Mouse (Mus musculus): ENCODE measurements around the gene Nup205. TPM values are rescaled to one million over a fixed set of nuclear protein-coding genes. Genes with fewer than 3 reads are reported as not detected.
"Not testable (repeated sequence)": the region's sequence is repeated elsewhere in the genome, so short reads cannot be mapped to it uniquely, and the experiment has no call there.

Gene Nup205
- polyA plus RNA-seq, 1 experiment from 2014 or later = 41.8 TPM

- peak overlapping the region; percentile 97 for H3K4me3 ChIP-seq
- peak overlapping the region; percentile 100 for H3K27ac ChIP-seq
- no peaks in the 10 kb centered on the region for H3K36me3 ChIP-seq
- no peaks in the 10 kb centered on the region for H3K9me3 ChIP-seq
- DNase-seq (ENCODE audit: low spot score) = peak; percentile 80
- no peaks in the 10 kb centered on the region for H3K27me3 ChIP-seq (ENCODE audit: insufficient read depth, poor library complexity, severe bottlenecking)
- peaks cover 14% of the 10 kb centered on the region; the same call in 1 of the 2 replicates for H3K4me1 ChIP-seq
- WGBS = under 1% methylated on average over 61 of the region's 69 CpGs
Observed at GRCm38 (mm10) chr6:35177650-35178272, 540 bp downstream of the Nup205 start.

DNA sequence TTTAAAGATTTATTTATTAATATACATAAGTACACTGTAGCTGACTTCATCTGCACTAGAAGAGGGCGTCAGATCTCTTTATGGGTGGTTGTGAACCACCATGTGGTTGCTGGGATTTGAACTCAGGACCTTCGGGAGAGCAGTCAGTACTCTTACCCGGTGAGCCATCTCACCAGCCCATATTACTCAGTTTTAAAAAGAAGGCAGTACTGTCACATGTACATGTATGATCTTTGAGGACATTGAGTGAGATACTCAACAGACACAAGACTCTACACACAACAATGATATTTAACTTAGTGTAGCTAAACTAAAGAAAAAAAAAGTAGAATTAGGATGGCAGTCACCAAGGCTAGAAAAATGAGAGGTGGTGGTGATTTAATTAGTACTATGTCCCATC is 2.1 kb downstream of the Nup205 start:
- 91% methylated on average over 3 of the region's 3 CpGs for WGBS

DNA sequence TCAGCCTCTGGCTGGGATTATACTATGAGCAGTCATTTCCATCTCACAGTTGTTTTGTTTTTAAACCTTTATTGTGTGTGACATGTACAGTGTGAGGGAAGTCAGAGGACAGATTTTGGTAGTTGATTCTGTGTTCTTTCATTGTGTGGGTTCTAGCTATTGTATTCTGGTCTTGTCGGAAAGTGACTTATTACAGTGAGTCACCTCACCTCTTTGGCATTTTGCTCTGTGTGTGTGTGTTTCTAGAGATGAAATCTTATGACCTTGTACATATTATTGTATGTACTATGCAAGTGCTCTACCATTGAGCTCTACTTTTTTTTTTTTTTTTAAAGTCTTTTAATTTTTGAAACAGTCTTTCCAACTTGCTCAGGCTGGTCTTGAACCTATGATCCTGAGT is 7.6 kb downstream of the Nup205 start:
- no peaks in the 10 kb centered on the region for H3K27me3 ChIP-seq (ENCODE audit: insufficient read depth, poor library complexity, severe bottlenecking)
- 89% methylated on average over 1 of the region's 1 CpGs for WGBS
- H3K9me3 ChIP-seq = no peaks in the 10 kb centered on the region
- H3K36me3 ChIP-seq = peaks cover 55% of the 10 kb centered on the region
- no peak overlapping the region for H3K27ac ChIP-seq
- H3K4me1 ChIP-seq = peaks cover 5% of the 10 kb centered on the region; the same call in 1 of the 2 replicates
- no peak overlapping the region for H3K4me3 ChIP-seq
- DNase-seq (ENCODE audit: low spot score) = no peak

More for the DNA sequence above, 2.1 kb downstream of the Nup205 start:
- H3K27ac ChIP-seq; H3K27me3 ChIP-seq (ENCODE audit: insufficient read depth, poor library complexity, severe bottlenecking); H3K9me3 ChIP-seq; H3K36me3 ChIP-seq; H3K4me3 ChIP-seq; DNase-seq (ENCODE audit: low spot score): not testable (repeated sequence)
- H3K4me1 ChIP-seq = peaks cover 14% of the 10 kb centered on the region; the same call in 1 of the 2 replicates

GRCm38 (mm10) chr6:35191198-35191597 is 14.0 kb downstream of the Nup205 start:
- H3K27me3 ChIP-seq (ENCODE audit: insufficient read depth, poor library complexity, severe bottlenecking) = no peaks in the 10 kb centered on the region
- DNase-seq (ENCODE audit: low spot score) = no peak
- H3K36me3 ChIP-seq = peaks cover 96% of the 10 kb centered on the region
- WGBS = 95% methylated on average over 8 of the region's 8 CpGs
- no peaks in the 10 kb centered on the region for H3K9me3 ChIP-seq
- H3K4me1 ChIP-seq = no peaks in the 10 kb centered on the region
- H3K4me3 ChIP-seq = no peak overlapping the region
- no peak overlapping the region for H3K27ac ChIP-seq

DNA sequence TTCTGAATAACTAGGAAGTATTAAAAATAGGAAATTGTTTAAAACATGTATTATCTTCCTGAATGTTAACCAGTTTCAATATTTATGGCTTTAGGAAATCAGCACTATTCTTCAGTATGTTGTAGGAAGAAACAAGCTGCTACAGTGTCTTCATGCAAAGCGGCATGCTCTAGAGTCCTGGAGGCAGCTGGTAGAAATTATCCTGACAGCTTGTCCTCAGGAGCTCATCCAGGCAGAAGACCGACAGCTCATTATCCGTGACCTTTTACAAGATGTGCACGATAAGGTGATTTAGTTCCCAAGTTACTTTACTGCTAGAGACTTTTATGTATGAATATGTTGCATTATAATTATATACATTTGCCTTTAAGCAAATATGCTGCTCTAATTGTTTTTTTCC is 48.5 kb downstream of the Nup205 start:
- no peak for DNase-seq (ENCODE audit: low spot score)
- no peaks in the 10 kb centered on the region for H3K4me1 ChIP-seq
- no peaks in the 10 kb centered on the region for H3K27me3 ChIP-seq (ENCODE audit: insufficient read depth, poor library complexity, severe bottlenecking)
- H3K27ac ChIP-seq = no peak overlapping the region
- no peak overlapping the region for H3K4me3 ChIP-seq
- H3K9me3 ChIP-seq = no peaks in the 10 kb centered on the region
- H3K36me3 ChIP-seq = peaks cover 70% of the 10 kb centered on the region
- 89% methylated on average over 4 of the region's 4 CpGs for WGBS

DNA sequence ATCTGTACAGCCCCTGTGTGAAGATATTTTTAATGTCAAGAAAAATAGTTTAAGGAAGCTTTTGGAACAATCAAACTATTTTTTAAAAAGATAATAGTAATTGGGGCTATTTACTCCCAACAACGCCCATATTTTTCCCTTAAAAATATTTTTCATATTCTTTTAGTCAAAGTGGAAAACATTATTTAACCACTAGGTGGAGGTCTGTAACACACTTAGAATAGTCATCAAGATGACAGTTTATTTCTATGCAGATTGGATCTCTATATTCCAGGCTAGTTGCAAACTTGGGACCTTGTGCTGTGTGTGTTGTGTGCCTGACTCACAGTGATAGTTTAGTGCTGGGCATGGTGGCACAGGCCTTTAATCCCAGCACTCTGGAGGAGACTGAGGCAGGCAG is 52.2 kb downstream of the Nup205 start:
- H3K4me1 ChIP-seq = no peaks in the 10 kb centered on the region
- H3K27ac ChIP-seq = no peak overlapping the region
- 80% methylated on average over 1 of the region's 1 CpGs for WGBS
- H3K27me3 ChIP-seq (ENCODE audit: insufficient read depth, poor library complexity, severe bottlenecking) = no peaks in the 10 kb centered on the region
- H3K4me3 ChIP-seq = no peak overlapping the region
- DNase-seq (ENCODE audit: low spot score) = no peak
- no peaks in the 10 kb centered on the region for H3K9me3 ChIP-seq
- H3K36me3 ChIP-seq = peaks cover 82% of the 10 kb centered on the region

DNA sequence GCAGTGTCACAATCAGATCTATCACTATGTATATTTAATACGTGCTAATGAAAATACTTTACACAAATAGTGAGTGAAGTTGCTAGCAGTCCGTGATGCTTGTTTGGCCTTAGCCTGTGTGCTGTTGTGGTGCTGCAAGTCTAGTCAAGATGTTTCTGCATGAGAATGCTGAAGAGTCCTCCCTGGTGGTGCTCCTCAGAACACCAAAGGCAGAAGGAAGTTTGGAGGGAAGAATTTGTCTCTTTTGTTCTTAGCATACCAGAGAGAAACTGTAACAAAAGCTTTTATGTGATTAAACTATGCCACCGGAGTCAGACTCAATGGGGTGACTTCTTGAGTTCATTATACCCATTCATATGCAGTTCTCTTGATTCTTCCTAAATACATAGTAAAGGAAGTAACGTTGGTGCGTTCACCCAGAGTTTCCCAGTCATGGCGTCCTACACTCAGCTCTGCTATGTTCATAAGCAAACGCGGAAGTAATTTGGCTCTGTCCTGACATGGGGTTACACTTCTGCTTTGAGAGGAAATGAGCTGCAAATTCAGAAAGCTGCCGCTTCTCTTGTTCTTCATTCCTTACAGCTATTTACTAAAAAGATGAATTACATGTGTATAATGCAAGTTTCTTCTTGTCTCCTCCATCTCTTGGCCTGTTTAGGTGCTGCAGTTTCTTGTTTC is 59.0 kb downstream of the Nup205 start:
- WGBS = 90% methylated on average over 9 of the region's 9 CpGs
- Histone ChIP-seq H3K27ac (no peak overlapping the region), H3K4me1 (no peaks in the 10 kb centered on the region), H3K4me3 (no peak overlapping the region), H3K27me3 (ENCODE audit: insufficient read depth, poor library complexity, severe bottlenecking) (no peaks in the 10 kb centered on the region), H3K9me3 (no peaks in the 10 kb centered on the region), H3K36me3 (peaks cover 95% of the 10 kb centered on the region)
- no peak for DNase-seq (ENCODE audit: low spot score)

- Histone ChIP-seq H3K27me3 (ENCODE audit: insufficient read depth, poor library complexity, severe bottlenecking) (no peaks in the 10 kb centered on the region), H3K27ac (no peak overlapping the region), H3K9me3 (no peaks in the 10 kb centered on the region), H3K4me3 (no peak overlapping the region), H3K36me3 (peaks cover 83% of the 10 kb centered on the region), H3K4me1 (no peaks in the 10 kb centered on the region)
- no peak for DNase-seq (ENCODE audit: low spot score)
- 99% methylated on average over 4 of the region's 4 CpGs for WGBS
Observed at GRCm38 (mm10) chr6:35243252-35243651, 66.0 kb downstream of the Nup205 start.

- no peak for DNase-seq (ENCODE audit: low spot score)
- Histone ChIP-seq H3K4me3 (no peak overlapping the region), H3K27me3 (ENCODE audit: insufficient read depth, poor library complexity, severe bottlenecking) (no peaks in the 10 kb centered on the region), H3K27ac (no peak overlapping the region), H3K4me1 (no peaks in the 10 kb centered on the region), H3K36me3 (peaks cover 76% of the 10 kb centered on the region), H3K9me3 (no peaks in the 10 kb centered on the region)
- 70% methylated on average over 9 of the region's 9 CpGs for WGBS
Observed at GRCm38 (mm10) chr6:35243989-35244388, 66.8 kb downstream of the Nup205 start.

DNA sequence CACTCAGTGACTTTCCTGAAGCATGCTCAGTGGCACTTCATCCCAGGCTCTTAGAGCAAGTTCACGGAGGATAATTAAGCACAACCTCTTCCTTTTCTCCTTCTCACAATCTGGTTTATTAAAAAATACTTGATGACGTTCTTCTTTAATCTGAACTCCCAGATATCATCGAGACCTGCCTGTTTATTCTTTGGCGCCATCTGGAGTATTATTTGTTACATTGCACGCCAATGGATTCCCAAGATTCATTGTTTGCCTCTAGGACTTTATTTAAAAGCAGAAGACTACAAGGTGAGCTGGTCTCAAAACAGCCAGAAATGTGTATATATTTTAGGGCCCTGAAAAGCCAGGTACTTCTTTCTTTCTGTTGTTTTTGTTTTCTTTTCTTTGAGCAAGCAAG is 67.9 kb downstream of the Nup205 start:
- no peak overlapping the region for H3K4me3 ChIP-seq
- no peak for DNase-seq (ENCODE audit: low spot score)
- H3K36me3 ChIP-seq = peaks cover 66% of the 10 kb centered on the region
- 67% methylated on average over 5 of the region's 5 CpGs for WGBS
- no peaks in the 10 kb centered on the region for H3K9me3 ChIP-seq
- H3K27me3 ChIP-seq (ENCODE audit: insufficient read depth, poor library complexity, severe bottlenecking) = no peaks in the 10 kb centered on the region
- H3K27ac ChIP-seq = no peak overlapping the region
- H3K4me1 ChIP-seq = no peaks in the 10 kb centered on the region

DNA sequence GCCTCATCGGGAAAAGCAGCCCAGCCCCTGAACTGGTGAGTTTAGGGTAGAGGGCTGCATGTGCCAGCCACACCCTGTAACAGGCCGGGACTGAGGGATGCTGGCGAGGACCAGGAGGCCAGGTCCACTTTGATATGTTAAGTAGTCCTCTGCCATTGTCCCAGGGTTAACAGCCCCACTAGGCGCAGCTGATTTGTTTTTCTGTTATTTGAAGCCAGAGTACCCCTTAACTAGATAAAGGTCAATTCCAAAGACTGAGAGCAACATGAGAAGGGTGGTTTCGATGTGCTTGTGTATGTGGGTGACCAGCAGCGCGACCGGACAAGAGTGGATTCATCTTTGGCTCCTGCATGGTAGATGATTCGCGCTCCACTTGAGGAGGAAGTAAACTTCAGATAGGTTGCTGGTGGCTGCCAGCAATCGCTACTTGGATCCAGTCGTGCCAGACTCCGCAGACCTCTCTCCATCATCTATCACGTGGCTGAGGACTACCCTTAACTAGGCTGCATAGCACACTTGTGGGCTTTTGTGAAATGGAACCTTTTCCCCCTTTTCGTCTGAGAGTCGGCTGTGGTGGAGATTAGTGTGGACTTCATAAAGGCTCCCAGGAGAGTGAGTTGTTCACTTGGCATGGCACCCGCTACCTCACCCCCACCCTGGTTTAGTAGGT is 74.7 kb downstream of the Nup205 start:
- no peaks in the 10 kb centered on the region for H3K27me3 ChIP-seq (ENCODE audit: insufficient read depth, poor library complexity, severe bottlenecking)
- no peak for DNase-seq (ENCODE audit: low spot score)
- peak overlapping the region; percentile 90 for H3K4me3 ChIP-seq
- 0 out of 2 replicates have a peak, but pooled peaks cover under 1% of the 10 kb centered on the region for H3K36me3 ChIP-seq
- 63% methylated on average over 17 of the region's 17 CpGs for WGBS
- H3K9me3 ChIP-seq = no peaks in the 10 kb centered on the region
- peaks cover 42% of the 10 kb centered on the region for H3K4me1 ChIP-seq
- H3K27ac ChIP-seq = peak overlapping the region; percentile 98

- Histone ChIP-seq H3K4me1 (peaks cover 50% of the 10 kb centered on the region), H3K36me3 (no peaks in the 10 kb centered on the region), H3K27ac (peak overlapping the region; percentile 98), H3K27me3 (ENCODE audit: insufficient read depth, poor library complexity, severe bottlenecking) (no peaks in the 10 kb centered on the region), H3K4me3 (peak overlapping the region; percentile 90), H3K9me3 (no peaks in the 10 kb centered on the region)
- peak; percentile 96 for DNase-seq (ENCODE audit: low spot score)
- WGBS = under 1% methylated on average over 59 of the region's 60 CpGs
Observed at GRCm38 (mm10) chr6:35252477-35253346, 75.5 kb downstream of the Nup205 start.

Data from heart, embryonic 10.5 days (tissue).